Mouse (Mus musculus): ENCODE results near the gene Hist1h3h.

DNA sequence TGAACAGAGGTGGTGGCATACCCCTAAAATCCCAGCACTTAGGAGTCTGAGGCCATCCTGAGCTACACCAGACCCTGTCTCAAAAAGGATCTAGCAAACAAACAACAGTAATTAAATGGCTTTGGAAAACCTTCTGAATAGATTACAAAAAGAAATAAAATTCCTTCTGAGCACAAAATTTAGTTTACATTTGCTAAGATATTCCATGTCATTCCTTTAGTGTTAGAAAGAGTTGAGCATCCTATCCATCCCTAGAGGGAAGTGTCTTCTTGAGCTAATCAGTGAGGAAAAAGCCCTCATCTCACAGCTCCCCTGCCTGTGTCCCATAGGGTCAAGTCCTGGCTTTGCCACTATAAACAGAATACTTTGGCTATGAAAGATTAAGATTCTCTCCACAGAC is 19.6 kb upstream of the Hist1h3h start, which contains the start of gene Olfr1359:
- TF ChIP-seq POLR2A (IDR thresholded peaks at IDR 0.05; ENCODE audit: low read depth, low read length) (no peak), CTCF (IDR thresholded peaks at IDR 0.05; ENCODE audit: extremely low read depth, insufficient read depth, insufficient read length, insufficient replicate concordance) (no peak)

All from spleen, adult 2 months (tissue).